Mouse (Mus musculus) forebrain, embryonic 10.5 days (tissue): ENCODE results near the gene Insl5. TPM values are rescaled to one million over a fixed set of nuclear protein-coding genes. Genes with fewer than 3 reads are reported as not detected.

Source experiments
- DNase-seq: peaks from one replicate; pipeline ENCODE4 v3.0.0-alpha.2; 2017; ENCODE audit warnings: low spot score; ENCODE audit errors: extremely low spot score
- H3K27ac ChIP-seq: fragments of 300-500 bp; sonication (generic); 2 replicates; pipeline ENCODE4 v1.5.1; 2016; ENCODE audit warnings: mild to moderate bottlenecking
- H3K27me3 ChIP-seq: fragments of 300-500 bp; sonication (generic); 2 replicates; pipeline ENCODE4 v1.6.1; 2016; ENCODE audit warnings: mild to moderate bottlenecking; ENCODE audit not compliant: poor library complexity, severe bottlenecking
- H3K36me3 ChIP-seq: fragments of 300-500 bp; sonication (generic); replicated peaks from 2 replicates; pipeline ENCODE4 v1.6.1; 2016; ENCODE audit warnings: mild to moderate bottlenecking, moderate library complexity
- H3K4me1 ChIP-seq: fragments of 300-500 bp; sonication (generic); 2 replicates; pipeline ENCODE4 v1.6.1; 2016
- H3K4me3 ChIP-seq: fragments of 300-500 bp; sonication (generic); 2 replicates; pipeline ENCODE4 v1.5.1; 2016; ENCODE audit warnings: mild to moderate bottlenecking, moderate library complexity
- H3K9me3 ChIP-seq: fragments of 300-500 bp; sonication (generic); 2 replicates; pipeline ENCODE4 v1.6.1; 2016; ENCODE audit warnings: mild to moderate bottlenecking, moderate library complexity
- WGBS: fragments of 180-500 bp; shearing (Covaris S2); methylation state at CpG from one replicate; pipeline ENCODE4 v1.1.7; 2016; 5-methylcytosine and 5-hydroxymethylcytosine counted together
- polyA plus RNA-seq: library from polyadenylated mRNA; unstranded; fragments of >200 nt; fragmentation: Nextera tagmentation; extraction: Ambion mirVana; gene quantifications from 2 replicates; pipeline ENCODE4 v1.2.1, GENCODE M21; 2016

Insl5 gene
- polyA plus RNA-seq, 1 experiment from 2014 or later = not detected

DNA sequence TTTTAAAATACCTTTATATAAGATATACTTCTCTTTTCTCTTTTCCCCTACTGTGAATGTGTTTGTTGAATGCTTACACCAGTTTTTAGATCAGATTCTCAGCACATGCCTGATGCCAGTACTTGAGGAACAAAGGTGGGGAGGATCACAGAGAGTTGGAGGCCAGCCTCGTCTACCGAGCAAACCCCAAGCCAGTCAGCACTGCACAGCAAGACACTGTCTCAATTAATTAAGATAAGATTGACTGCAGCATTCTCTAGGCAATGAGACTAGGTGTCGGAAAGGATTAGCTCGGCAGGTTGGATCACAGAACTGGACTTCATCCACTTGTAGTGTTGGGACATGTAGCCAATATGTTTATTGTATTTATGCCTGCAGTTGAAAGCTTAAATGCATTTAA, 39.3 kb downstream of the Insl5 start:
- Histone ChIP-seq H3K4me3 (no peak overlapping the region), H3K9me3 (no peaks in the 10 kb centered on the region), H3K36me3 (no peaks in the 10 kb centered on the region), H3K4me1 (peaks cover 12% of the 10 kb centered on the region), H3K27me3 (peaks cover 13% of the 10 kb centered on the region; the same call in 1 of the 2 replicates), H3K27ac (no peak overlapping the region)
- 44% methylated on average over 4 of the region's 4 CpGs for WGBS
- no peak for DNase-seq

DNA sequence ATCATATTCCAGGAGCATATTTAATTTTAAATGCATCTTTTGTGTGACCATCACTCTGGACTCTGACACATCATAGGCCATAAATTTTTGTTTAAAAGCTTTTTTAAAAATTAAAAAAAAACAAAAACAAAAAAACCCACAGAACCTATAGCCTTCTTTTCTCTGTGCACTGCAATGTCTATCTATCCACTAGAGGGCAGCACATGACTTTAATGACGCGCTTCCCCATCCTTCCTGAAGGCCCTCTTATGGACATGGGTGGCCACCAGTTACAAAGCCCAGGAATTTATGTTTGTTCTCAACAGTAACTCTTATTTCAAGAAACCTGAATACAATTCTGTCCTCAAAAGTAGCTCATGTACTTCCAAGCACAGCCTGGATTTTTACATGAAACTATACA, 39.7 kb downstream of the Insl5 start:
- no peaks in the 10 kb centered on the region for H3K36me3 ChIP-seq
- peaks cover 15% of the 10 kb centered on the region; the same call in 1 of the 2 replicates for H3K27me3 ChIP-seq
- peaks cover 9% of the 10 kb centered on the region for H3K4me1 ChIP-seq
- H3K9me3 ChIP-seq = no peaks in the 10 kb centered on the region
- WGBS = 8% methylated on average over 2 of the region's 2 CpGs
- no peak overlapping the region for H3K27ac ChIP-seq
- DNase-seq = no peak
- H3K4me3 ChIP-seq = no peak overlapping the region

GRCm38 (mm10) chr4:102986173-102986572, 40.5 kb downstream of the Insl5 start:
- Histone ChIP-seq H3K27ac (no peak overlapping the region), H3K4me1 (peaks cover 5% of the 10 kb centered on the region), H3K9me3 (0 out of 2 replicates have a peak, but pooled peaks cover under 1% of the 10 kb centered on the region), H3K4me3 (no peak overlapping the region), H3K36me3 (no peaks in the 10 kb centered on the region), H3K27me3 (peaks cover 20% of the 10 kb centered on the region)
- DNase-seq = no peak
- WGBS = 76% methylated on average over 7 of the region's 7 CpGs

GRCm38 (mm10) chr4:102981709-102982108, 44.9 kb downstream of the Insl5 start:
- H3K4me3 ChIP-seq = no peak overlapping the region
- WGBS = 89% methylated on average over 8 of the region's 8 CpGs

GRCm38 (mm10) chr4:102979385-102979784, 47.3 kb downstream of the Insl5 start:
- H3K27me3 ChIP-seq = peaks cover 79% of the 10 kb centered on the region
- DNase-seq = no peak
- 55% methylated on average over 5 of the region's 5 CpGs for WGBS

More at GRCm38 (mm10) chr4:102981709-102982108, 44.9 kb downstream of the Insl5 start:
- peaks cover 60% of the 10 kb centered on the region for H3K27me3 ChIP-seq
- no peaks in the 10 kb centered on the region for H3K36me3 ChIP-seq
- H3K27ac ChIP-seq = no peak overlapping the region
- no peak for DNase-seq
- peaks cover 21% of the 10 kb centered on the region for H3K4me1 ChIP-seq
- 0 out of 2 replicates have a peak, but pooled peaks cover 3% of the 10 kb centered on the region for H3K9me3 ChIP-seq

DNA sequence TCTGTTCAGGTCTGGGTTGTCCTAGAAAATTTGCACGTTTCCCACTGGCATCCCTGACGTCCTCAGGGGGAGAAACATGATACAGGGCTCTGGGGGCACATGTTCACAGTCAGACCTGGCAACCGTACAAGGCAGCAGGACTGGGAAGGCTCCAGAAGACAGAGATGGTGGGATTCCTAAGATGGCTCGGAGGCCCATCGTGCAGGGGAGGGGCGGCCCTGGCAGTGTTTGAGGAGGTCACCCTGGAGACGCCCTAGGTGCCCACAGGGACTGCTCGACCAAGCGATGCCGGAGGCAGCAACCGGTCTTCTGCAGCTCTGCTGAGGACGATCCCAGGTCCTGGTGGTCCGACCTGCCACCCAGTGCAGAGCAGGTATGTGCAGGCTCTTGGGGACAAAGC, 48.2 kb downstream of the Insl5 start, which contains the start of gene Tctex1d1:
Gene Tctex1d1 (plus strand): TSS at position 167 of the 400 bp plus-strand sequence.
- WGBS = 3% methylated on average over 13 of the region's 13 CpGs
- Histone ChIP-seq H3K4me1 (peaks cover 36% of the 10 kb centered on the region), H3K36me3 (no peaks in the 10 kb centered on the region), H3K9me3 (0 out of 2 replicates have a peak, but pooled peaks cover 3% of the 10 kb centered on the region), H3K27me3 (peaks cover 86% of the 10 kb centered on the region), H3K4me3 (peak within 1 kb of the TSS; percentile 47), H3K27ac (no peak within 1 kb of the TSS; the same call in 1 of the 2 replicates)
- DNase-seq = peak; percentile 51

More at GRCm38 (mm10) chr4:102979385-102979784, 47.3 kb downstream of the Insl5 start:
- H3K4me3 ChIP-seq = peak overlapping the region; percentile 47; the same call in 1 of the 2 replicates
- H3K9me3 ChIP-seq = 0 out of 2 replicates have a peak, but pooled peaks cover 3% of the 10 kb centered on the region
- no peak overlapping the region for H3K27ac ChIP-seq
- H3K36me3 ChIP-seq = no peaks in the 10 kb centered on the region
- H3K4me1 ChIP-seq = peaks cover 34% of the 10 kb centered on the region

DNA sequence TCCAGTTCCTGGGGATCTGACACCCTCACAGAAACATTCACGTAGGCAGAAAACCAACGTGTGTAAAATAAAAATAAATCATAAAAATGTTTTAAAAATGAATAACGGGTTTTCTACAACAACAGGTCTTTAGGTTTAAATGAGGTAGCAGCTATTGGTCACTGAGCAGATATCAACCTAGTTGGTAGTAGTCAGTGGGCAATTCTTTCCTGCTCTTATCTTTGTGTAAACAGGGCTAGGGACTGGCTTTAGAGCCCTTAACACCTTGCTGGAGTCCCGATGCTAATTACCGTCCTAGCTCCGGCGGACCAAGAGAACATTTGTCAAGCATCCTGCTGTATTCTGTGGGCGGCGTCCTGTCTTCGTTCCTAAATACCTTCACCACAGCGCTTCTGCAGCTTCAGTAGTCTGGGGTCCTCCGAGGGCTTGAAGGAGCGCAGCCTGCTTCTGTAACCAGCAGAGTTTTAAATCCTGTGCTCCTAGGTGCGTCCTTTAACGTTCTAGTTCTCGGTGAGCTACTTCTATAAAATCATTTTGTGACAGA, 48.8 kb downstream of the Insl5 start:
- Histone ChIP-seq H3K36me3 (no peaks in the 10 kb centered on the region), H3K4me3 (peak overlapping the region; percentile 47), H3K27me3 (peaks cover 92% of the 10 kb centered on the region), H3K9me3 (0 out of 2 replicates have a peak, but pooled peaks cover 3% of the 10 kb centered on the region), H3K27ac (no peak overlapping the region), H3K4me1 (peaks cover 36% of the 10 kb centered on the region)
- 11% methylated on average over 16 of the region's 16 CpGs for WGBS
- no peak for DNase-seq

DNA sequence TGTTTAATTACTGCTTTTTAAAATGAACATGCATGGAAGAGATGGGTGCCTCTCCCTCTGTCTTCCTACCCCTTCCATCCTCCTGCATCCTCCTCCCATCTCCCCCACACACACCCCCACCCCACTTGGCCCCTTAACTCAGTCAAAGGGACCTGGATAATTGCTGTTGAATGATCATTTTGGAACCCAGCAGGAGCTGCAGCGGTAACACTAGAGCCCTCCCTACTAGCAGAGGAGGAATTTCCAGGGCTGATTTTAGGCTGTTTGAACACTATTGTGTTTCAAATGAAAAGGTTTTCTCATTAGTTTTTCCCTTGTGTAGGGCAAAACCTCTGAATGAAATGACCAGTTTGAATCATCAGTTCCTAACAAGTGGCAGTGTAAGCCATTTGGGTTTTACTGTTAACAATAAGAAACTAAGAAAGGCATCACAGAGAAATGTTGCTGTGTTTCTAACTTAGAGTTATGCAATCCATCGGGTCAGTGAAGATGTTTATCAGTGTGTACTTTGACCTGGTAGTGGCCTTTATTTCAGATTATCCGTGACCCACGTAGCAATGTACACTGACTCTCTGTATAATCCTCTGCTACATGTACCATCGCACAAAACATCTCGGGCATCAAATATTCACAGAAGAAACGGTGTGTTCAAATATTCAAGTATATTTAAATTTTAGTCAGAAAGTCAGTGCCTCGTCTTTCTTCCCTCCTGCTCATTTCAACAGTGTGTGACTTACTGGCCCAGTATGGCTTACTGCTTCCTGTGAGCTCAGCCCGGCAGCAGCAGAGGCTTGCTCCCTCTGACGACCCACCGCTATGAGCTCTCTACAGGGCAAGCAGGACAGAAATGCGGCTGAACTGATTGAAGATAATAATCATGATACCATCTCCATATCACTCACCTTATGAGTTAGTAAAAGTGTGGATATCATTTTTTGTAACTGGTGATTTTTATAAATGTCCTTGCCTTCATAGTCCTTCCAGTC, 50.1 kb downstream of the Insl5 start:
- peak overlapping the region; percentile 10; the same call in 1 of the 2 replicates for H3K4me3 ChIP-seq
- 0 out of 2 replicates have a peak, but pooled peaks cover 3% of the 10 kb centered on the region for H3K9me3 ChIP-seq
- H3K27me3 ChIP-seq = peaks cover 95% of the 10 kb centered on the region
- DNase-seq = peak; percentile 38
- peaks cover 36% of the 10 kb centered on the region for H3K4me1 ChIP-seq
- 16% methylated on average over 12 of the region's 12 CpGs for WGBS
- no peaks in the 10 kb centered on the region for H3K36me3 ChIP-seq
- H3K27ac ChIP-seq = no peak overlapping the region

DNA sequence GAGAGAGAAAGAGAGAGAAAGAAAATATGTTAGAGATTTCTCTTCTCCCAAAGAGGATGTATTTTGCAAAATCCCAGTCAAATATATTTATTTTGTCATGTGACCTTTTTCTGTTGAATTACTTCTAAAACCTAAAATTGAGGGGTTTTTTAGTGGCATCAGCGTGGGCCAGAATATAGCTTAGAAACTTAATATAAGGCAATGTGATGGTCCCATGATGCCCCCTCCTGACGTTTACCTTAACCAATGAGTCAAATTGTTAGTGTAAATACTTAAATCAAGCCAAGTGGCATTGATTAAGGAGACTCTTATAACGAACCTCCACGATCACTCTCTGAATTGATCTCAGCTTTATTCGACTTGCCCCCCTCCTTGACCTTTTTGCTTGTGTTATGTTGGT, 52.5 kb downstream of the Insl5 start:
- DNase-seq = no peak
- H3K27me3 ChIP-seq = peaks cover 78% of the 10 kb centered on the region
- 52% methylated on average over 5 of the region's 5 CpGs for WGBS

GRCm38 (mm10) chr4:102972071-102972470, 54.6 kb downstream of the Insl5 start:
- WGBS = 82% methylated on average over 3 of the region's 3 CpGs
- H3K4me3 ChIP-seq = no peak overlapping the region

More for the DNA sequence above, 52.5 kb downstream of the Insl5 start:
- Histone ChIP-seq H3K9me3 (no peaks in the 10 kb centered on the region), H3K4me3 (no peak overlapping the region), H3K4me1 (peaks cover 35% of the 10 kb centered on the region), H3K27ac (no peak overlapping the region), H3K36me3 (no peaks in the 10 kb centered on the region)

DNA sequence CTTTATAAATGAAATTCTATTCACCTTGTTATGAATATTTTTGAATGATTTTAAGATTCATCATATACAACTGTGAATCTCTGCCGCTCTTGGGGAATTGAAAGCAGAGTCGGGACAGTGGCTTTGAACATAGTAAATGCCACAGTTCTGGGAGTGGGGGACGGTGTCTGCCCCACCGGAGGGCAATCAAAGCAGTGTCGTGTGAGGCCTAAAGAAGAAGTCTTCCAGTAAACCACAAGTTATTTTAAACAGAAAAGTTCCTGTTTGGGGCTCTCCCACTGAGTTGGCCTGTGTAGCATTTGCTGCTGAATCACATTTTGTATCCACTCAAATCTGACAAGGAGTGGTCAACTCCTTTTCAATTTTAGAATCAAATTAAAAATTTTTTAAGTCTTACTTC, 55.5 kb downstream of the Insl5 start:
- Histone ChIP-seq H3K36me3 (no peaks in the 10 kb centered on the region), H3K4me1 (peaks cover 9% of the 10 kb centered on the region), H3K27me3 (peaks cover 55% of the 10 kb centered on the region), H3K4me3 (no peak overlapping the region), H3K27ac (no peak overlapping the region), H3K9me3 (no peaks in the 10 kb centered on the region)
- DNase-seq = no peak
- WGBS = 80% methylated on average over 5 of the region's 5 CpGs

More at GRCm38 (mm10) chr4:102972071-102972470, 54.6 kb downstream of the Insl5 start:
- Histone ChIP-seq H3K27ac (no peak overlapping the region), H3K36me3 (no peaks in the 10 kb centered on the region), H3K4me1 (peaks cover 19% of the 10 kb centered on the region), H3K9me3 (no peaks in the 10 kb centered on the region), H3K27me3 (peaks cover 64% of the 10 kb centered on the region)
- no peak for DNase-seq

- peaks cover 47% of the 10 kb centered on the region for H3K27me3 ChIP-seq
- no peak overlapping the region for H3K27ac ChIP-seq
- WGBS = 98% methylated on average over 5 of the region's 5 CpGs
- no peak overlapping the region for H3K4me3 ChIP-seq
- H3K36me3 ChIP-seq = no peaks in the 10 kb centered on the region
- no peaks in the 10 kb centered on the region for H3K9me3 ChIP-seq
- H3K4me1 ChIP-seq = peaks cover 5% of the 10 kb centered on the region; the same call in 1 of the 2 replicates
- DNase-seq = no peak
These were observed 57.0 kb downstream of the Insl5 start for GRCm38 (mm10) chr4:102969599-102969998.
